Mouse (Mus musculus): ENCODE results near the gene Cdk6.

Gene Cdk6

GRCm38 (mm10) chr5:3488146-3488774, 147.0 kb downstream of the Cdk6 start:
- DNase-seq (ENCODE audit: low spot score), result no peak

DNA sequence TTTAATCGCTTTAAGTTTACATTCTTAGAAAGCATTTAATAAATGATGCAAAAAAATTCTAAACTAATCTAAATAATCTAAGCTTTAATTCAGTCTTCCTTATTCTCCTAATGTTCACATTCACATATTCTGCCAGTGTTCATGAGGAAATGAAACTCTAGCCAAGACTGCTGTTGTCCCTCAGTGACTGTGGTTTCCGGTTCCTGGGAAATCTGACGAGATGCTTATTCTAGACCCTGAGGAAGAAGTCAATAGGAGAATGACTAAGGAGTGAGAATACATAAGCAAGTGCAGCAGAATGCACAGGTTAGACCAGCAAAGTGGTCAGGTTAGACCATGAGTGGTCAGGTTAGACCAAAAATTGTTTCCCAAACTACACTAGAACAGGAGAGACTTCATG, 149.1 kb downstream of the Cdk6 start:
- no peak for DNase-seq (ENCODE audit: low spot score)

- DNase-seq (ENCODE audit: low spot score), result peak; percentile 58
These were observed 149.8 kb downstream of the Cdk6 start for GRCm38 (mm10) chr5:3491084-3491483.

DNA sequence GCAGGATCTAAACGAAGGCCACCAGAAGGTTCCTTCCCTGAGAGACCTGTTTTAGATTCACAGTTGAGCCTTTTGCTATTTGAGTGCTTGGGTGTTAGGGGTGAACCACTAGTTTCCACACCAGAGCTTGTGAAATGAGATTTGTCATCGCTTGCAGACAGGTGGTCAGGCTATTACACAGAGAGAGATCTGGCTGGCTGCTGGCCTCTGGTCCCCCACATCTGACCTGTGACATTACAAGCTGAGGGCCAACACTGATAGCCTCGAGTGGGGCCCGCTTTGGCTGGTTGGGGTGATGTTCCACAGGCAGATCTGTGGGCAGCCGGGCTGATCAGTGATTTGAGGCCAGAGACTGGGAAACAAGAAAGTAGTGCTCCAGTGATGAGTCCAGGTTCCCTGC, 150.6 kb downstream of the Cdk6 start:
- no peak for DNase-seq (ENCODE audit: low spot score)

DNA sequence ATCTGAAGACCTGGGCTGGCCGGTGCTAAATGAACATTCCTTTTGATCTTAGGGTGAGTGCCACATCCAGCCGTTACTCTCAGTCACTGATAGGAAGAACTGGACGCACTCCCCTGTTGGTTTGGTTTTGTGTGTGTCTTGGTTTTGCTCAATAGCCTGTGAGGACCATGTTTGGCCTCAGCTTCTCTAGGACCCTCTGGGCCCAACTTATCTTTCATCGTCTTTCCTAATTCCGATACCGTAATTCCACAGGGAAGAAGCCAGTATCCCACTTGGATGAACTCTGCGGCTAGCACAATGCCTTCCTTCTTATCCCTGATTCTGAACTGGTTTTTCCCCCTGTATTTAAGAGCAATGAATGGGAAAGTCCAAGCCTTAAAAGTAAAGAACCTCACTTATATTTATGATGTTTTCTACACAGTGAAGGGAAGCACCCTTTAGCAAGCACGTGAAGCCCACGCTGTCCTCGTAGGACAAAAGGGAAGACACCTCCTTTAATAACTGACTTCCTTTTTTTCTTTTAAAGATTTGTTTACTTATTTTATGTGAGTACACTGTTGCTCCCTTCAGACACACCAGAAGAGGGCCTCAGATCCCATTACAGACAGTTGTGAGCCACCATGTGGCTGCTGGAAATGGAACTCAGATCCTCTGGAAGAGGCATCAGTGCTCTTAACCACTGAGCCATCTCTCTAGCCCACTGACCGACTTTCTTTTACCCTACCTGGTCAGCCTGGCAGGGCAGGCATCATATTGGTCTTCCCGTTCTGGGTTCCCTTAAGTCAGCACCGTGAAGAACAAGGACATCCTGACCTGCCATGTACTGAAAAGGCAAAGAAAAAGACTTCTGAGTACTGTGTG, 151.7 kb downstream of the Cdk6 start:
- no peak for DNase-seq (ENCODE audit: low spot score)

GRCm38 (mm10) chr5:3493968-3494367, 152.7 kb downstream of the Cdk6 start:
- no peak for DNase-seq (ENCODE audit: low spot score)

DNA sequence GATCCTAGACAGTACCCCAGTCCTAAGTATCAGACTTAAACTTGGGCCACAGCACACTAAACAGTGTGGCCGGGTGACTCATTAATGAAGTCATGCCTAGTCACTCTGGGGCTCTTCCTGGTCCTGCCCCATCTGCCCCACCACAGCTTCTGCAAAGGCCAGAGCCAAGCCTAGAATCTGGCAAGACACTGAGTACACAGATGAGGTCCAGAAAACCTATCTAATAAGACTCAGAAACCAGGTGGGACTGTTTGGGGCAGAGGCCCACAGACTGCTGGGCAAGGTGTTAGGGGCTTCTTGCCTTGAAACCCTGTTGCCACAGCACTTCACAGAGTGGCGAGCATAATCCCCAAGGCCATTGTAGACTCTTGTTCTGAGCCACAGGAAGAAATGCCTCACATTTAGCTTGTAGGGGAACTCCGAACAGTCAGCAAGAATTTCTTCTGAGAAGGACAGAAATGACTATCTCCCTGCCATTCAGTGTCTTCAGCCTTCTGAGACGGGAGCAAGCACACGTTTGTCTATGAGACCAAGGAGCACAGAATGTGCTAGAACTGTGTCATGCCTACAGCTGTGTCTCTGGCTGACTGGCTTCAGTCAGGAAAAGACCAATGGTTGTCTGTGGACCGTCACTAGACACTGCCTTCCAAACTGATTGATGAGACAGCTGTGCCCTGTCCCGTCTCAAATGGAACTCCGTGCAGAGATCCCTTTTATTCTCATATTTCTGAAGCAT, 153.3 kb downstream of the Cdk6 start:
- no peak for DNase-seq (ENCODE audit: low spot score)

- DNase-seq (ENCODE audit: low spot score), result no peak
These were observed 156.2 kb downstream of the Cdk6 start for GRCm38 (mm10) chr5:3497505-3497925.

GRCm38 (mm10) chr5:3500298-3500697, 159.0 kb downstream of the Cdk6 start:
- DNase-seq (ENCODE audit: low spot score), result no peak

DNA sequence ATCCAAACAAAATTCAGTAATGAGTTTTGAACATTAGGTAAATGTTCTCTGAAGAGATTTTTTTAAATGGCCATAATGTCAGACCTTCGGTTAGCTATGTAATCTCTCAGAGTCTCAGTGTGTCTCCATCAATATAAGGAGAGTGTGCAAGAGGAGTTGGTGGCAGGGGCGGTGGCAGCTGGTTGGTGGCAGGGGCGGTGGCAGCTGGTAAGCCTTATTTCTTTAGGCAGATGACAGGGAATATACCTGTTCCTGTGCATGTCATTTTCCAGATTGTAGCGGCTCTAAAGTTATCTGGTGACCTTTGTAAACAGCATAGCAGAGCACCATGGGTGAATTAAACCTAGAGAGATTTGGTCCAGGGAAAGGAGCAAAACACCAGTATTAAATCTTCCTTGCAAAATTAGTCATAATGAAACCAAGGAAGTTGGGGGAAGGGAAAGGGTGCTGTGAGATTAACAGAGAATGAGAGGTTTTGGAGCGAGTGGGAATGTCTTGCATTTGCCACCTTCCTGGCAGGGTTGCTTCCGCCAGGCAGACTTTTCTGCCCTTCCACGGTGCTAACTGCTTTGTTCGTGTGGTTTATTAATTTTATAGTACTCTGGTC, 159.8 kb downstream of the Cdk6 start:
- no peak for DNase-seq (ENCODE audit: low spot score)

- DNase-seq (ENCODE audit: low spot score), result no peak
These were observed 160.3 kb downstream of the Cdk6 start for GRCm38 (mm10) chr5:3501564-3502001.

DNA sequence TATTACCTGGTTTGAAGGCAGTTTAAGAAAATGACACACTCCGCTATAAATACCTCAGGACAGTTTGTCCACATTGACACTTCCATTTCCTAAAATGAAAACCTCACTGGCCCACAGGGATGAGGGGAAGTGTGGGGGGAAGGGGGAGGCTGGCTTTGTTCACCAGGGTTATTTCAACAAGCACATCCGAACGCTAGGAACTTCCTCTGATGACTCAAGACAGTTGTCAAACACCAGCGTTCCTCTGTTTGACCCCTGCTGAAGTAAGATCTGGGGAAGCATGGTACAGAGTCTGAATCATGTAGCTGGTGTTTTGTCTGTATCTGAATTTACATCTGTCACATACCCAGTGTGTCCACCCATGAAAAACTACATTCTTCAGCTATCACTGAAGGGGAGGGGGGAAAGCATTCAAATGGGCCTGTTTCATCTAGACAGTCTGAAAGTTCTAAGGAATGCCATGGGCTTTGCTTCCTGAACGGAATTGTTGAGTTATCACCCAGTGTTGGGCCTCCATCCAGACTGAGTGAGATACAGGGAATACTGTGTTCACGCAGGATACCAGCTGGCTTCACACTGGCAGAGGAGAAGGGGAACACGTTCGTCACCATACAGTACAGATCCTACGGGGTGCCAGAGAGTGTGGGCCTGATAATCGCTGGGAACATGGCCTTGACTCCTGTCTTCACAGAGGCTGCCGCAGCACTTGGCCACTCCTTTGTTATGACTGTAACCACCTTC, 161.5 kb downstream of the Cdk6 start:
- no peak for DNase-seq (ENCODE audit: low spot score)

GRCm38 (mm10) chr5:3503373-3503772, 162.1 kb downstream of the Cdk6 start:
- DNase-seq (ENCODE audit: low spot score), result no peak

GRCm38 (mm10) chr5:3503836-3504323, 162.6 kb downstream of the Cdk6 start:
- DNase-seq (ENCODE audit: low spot score), result no peak

DNA sequence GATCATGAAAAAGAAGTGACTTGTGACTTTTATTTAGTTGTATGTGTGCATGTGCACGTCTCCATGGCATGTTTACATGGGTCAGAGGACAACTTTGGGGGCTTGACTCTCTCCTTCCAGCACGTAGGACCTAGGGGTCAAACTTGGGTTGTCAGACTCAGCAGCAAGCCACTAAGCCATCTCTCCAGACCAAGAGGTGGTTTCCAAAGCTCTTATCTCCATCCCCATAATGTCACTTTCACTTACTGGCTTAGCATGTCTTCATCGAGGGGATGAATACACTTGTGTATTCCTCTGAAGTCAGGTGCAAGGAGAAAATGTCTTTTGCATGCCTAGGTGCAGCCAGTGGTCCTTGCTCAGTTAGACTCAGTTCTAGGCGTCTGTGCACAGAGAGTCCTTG, 163.2 kb downstream of the Cdk6 start:
- DNase-seq (ENCODE audit: low spot score), result no peak

DNA sequence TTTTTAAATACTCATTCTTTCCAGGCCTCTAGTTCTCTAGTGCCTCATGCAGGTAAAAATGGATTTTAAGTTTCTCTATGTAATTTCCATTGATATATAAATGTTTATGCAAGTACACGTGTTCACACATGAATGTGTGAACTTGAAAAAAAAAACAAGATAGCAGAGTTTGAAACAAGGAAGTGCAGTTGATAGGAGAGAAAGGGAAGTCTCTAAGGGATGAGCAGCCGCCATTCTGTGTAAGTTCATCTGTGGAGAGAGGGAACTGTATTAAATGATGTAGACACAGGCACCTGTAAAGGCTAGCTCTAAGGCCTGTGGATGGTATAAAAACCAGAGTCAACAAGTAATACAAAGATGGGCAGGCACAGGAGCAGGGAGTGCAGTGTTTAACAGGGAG, 164.3 kb downstream of the Cdk6 start:
- DNase-seq (ENCODE audit: low spot score), result no peak

- no peak for DNase-seq (ENCODE audit: low spot score)
These were observed 167.4 kb downstream of the Cdk6 start for GRCm38 (mm10) chr5:3508480-3509381.

DNA sequence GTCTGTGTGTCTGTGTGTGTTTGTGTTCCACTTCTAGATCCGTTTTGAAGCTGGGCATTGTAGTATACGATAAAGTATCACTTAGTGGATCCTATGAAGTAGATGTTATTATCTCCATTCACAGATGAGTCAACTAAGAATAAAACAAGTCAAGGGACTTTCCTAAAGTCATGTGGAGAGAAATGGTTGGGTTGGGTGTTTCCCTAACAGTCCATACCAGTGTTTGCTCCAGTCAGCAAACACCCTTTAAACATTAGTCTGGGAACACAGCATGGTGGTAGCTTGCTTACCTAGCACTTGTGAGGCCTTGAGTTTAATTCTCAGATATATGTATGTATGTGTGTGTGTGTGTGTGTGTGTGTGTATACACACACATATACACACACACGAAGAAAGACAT, 168.2 kb downstream of the Cdk6 start:
- DNase-seq (ENCODE audit: low spot score), result no peak

- no peak for DNase-seq (ENCODE audit: low spot score)
These were observed 170.0 kb downstream of the Cdk6 start for GRCm38 (mm10) chr5:3511097-3511795.

DNA sequence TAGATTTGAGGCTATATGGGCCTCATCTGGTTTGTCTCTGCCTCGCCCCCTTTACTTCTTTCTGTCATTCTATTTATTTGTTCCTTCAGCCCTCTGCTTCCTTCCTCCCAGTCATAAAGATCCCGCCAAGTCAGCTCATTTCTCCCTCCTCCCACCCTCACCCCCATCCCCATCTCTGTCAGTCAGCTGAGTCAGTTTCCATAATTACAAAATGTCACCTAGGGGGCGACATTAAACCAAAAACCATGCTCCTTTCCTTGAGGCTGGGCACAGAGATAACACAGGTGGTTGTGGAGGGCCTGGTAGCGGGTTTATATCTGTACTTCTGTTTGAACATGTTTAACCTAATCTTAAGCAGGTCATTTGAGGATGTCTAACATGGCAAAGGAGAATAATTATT, 171.3 kb downstream of the Cdk6 start:
- no peak for DNase-seq (ENCODE audit: low spot score)
